Mouse (Mus musculus) stomach, embryonic 14.5 days (tissue): Measurements from ENCODE around the gene Mtcl1. TPM values are rescaled to one million over a fixed set of nuclear protein-coding genes. Genes with fewer than 3 reads are reported as not detected.

Experiments
- ATAC-seq: fragments of 200-750 bp; cut with Nextera tagmentation; 2 replicates; pipeline ENCODE4 v1.8.0; 2017; ENCODE audit warnings: low read depth, moderate TSS enrichment; ENCODE audit not compliant: insufficient number of reproducible peaks, insufficient read depth, low FRiP score
- H3K27ac ChIP-seq: fragments of 300-500 bp; sonication (generic); 2 replicates; pipeline ENCODE4 v1.5.1; 2014; ENCODE audit warnings: mild to moderate bottlenecking, low read length, moderate library complexity, mixed read lengths
- H3K27me3 ChIP-seq: fragments of 300-500 bp; sonication (generic); 2 replicates; pipeline ENCODE4 v1.6.1; 2014; ENCODE audit warnings: low read length, control low read depth, mixed read lengths; ENCODE audit not compliant: control insufficient read depth, insufficient read depth
- H3K36me3 ChIP-seq: fragments of 300-500 bp; sonication (generic); 2 replicates; pipeline ENCODE4 v1.6.1; 2014; ENCODE audit warnings: mild to moderate bottlenecking, control low read depth, low read length, moderate library complexity, mixed read lengths; ENCODE audit not compliant: control insufficient read depth, insufficient read depth
- H3K4me1 ChIP-seq: fragments of 300-500 bp; sonication (generic); 2 replicates; pipeline ENCODE4 v1.6.1; 2014; ENCODE audit warnings: low read length, control low read depth, mixed read lengths; ENCODE audit not compliant: control insufficient read depth, insufficient read depth
- H3K4me2 ChIP-seq: fragments of 300-500 bp; sonication (generic); replicated peaks from 2 replicates; pipeline ENCODE4 v1.6.1; 2014; ENCODE audit warnings: low read depth, low read length, control low read depth
- H3K4me3 ChIP-seq: fragments of 300-500 bp; sonication (generic); 2 replicates; pipeline ENCODE4 v1.5.1; 2014; ENCODE audit warnings: low read depth, low read length, control low read depth
- H3K9ac ChIP-seq: fragments of 300-500 bp; sonication (generic); replicated peaks from 2 replicates; pipeline ENCODE4 v1.6.1; 2014; ENCODE audit warnings: low read depth, mild to moderate bottlenecking, control low read depth, low read length, moderate library complexity, mixed read lengths
- H3K9me3 ChIP-seq: fragments of 300-500 bp; sonication (generic); 2 replicates; pipeline ENCODE4 v1.6.1; 2016; ENCODE audit warnings: low read depth, low read length, control low read depth; ENCODE audit not compliant: control insufficient read depth
- WGBS: fragments of 180-500 bp; shearing (Covaris S2); extraction: QIAGEN DNeasy Blood & Tissue Kit; methylation state at CpG from one replicate; pipeline ENCODE4 v1.1.7; 2014; 5-methylcytosine and 5-hydroxymethylcytosine counted together
- polyA plus RNA-seq: library from polyadenylated mRNA; unstranded; fragments of >200 nt; fragmentation: Nextera tagmentation; extraction: Ambion mirVana; gene quantifications from 2 replicates; pipeline ENCODE4 v1.2.1, GENCODE M21; 2014

Mtcl1 gene
- polyA plus RNA-seq, 1 experiment from 2014 or later = 14.7 TPM

GRCm38 (mm10) chr17:66481295-66481694 lies 31.7 kb upstream of the Mtcl1 start:
- ATAC-seq = no peak

GRCm38 (mm10) chr17:66480491-66481278 lies 31.1 kb upstream of the Mtcl1 start:
- H3K27me3 ChIP-seq = no peaks in the 10 kb centered on the region
- H3K9ac ChIP-seq = no peak overlapping the region
- H3K4me2 ChIP-seq = peak overlapping the region; percentile 28; the same call in 1 of the 2 replicates
- 32% methylated on average over 17 of the region's 17 CpGs for WGBS
- ATAC-seq = no peak
- no peaks in the 10 kb centered on the region for H3K9me3 ChIP-seq
- H3K4me3 ChIP-seq = no peak overlapping the region
- H3K4me1 ChIP-seq = peaks cover 5% of the 10 kb centered on the region; the same call in 1 of the 2 replicates
- no peak overlapping the region for H3K27ac ChIP-seq
- no peaks in the 10 kb centered on the region for H3K36me3 ChIP-seq

More at GRCm38 (mm10) chr17:66481295-66481694, 31.7 kb upstream of the Mtcl1 start:
- no peak overlapping the region for H3K4me2 ChIP-seq
- no peak overlapping the region for H3K4me3 ChIP-seq
- peaks cover 5% of the 10 kb centered on the region; the same call in 1 of the 2 replicates for H3K4me1 ChIP-seq
- H3K9ac ChIP-seq = no peak overlapping the region
- H3K36me3 ChIP-seq = no peaks in the 10 kb centered on the region
- no peaks in the 10 kb centered on the region for H3K27me3 ChIP-seq
- no peaks in the 10 kb centered on the region for H3K9me3 ChIP-seq
- no peak overlapping the region for H3K27ac ChIP-seq
- WGBS = 69% methylated on average over 5 of the region's 5 CpGs

GRCm38 (mm10) chr17:66479813-66480490 lies 30.4 kb upstream of the Mtcl1 start:
- ATAC-seq = peak; percentile 46; the same call in 1 of the 2 replicates
- no peak overlapping the region for H3K9ac ChIP-seq

GRCm38 (mm10) chr17:66479311-66479710 lies 29.8 kb upstream of the Mtcl1 start:
- Histone ChIP-seq H3K4me1 (peaks cover 5% of the 10 kb centered on the region; the same call in 1 of the 2 replicates), H3K27ac (no peak overlapping the region), H3K9ac (no peak overlapping the region), H3K4me3 (no peak overlapping the region), H3K9me3 (no peaks in the 10 kb centered on the region), H3K4me2 (peak overlapping the region; percentile 28; the same call in 1 of the 2 replicates), H3K36me3 (no peaks in the 10 kb centered on the region), H3K27me3 (no peaks in the 10 kb centered on the region)
- peak; percentile 30; the same call in 1 of the 2 replicates for ATAC-seq
- 25% methylated on average over 13 of the region's 13 CpGs for WGBS

More at GRCm38 (mm10) chr17:66479813-66480490, 30.4 kb upstream of the Mtcl1 start:
- 18% methylated on average over 21 of the region's 21 CpGs for WGBS
- H3K4me2 ChIP-seq = peak overlapping the region; percentile 28
- no peaks in the 10 kb centered on the region for H3K27me3 ChIP-seq
- no peaks in the 10 kb centered on the region for H3K36me3 ChIP-seq
- peaks cover 5% of the 10 kb centered on the region; the same call in 1 of the 2 replicates for H3K4me1 ChIP-seq
- H3K9me3 ChIP-seq = no peaks in the 10 kb centered on the region
- H3K4me3 ChIP-seq = no peak overlapping the region
- H3K27ac ChIP-seq = no peak overlapping the region

- no peak overlapping the region for H3K9ac ChIP-seq
- no peak overlapping the region for H3K27ac ChIP-seq
- no peaks in the 10 kb centered on the region for H3K9me3 ChIP-seq
- no peaks in the 10 kb centered on the region for H3K36me3 ChIP-seq
- no peaks in the 10 kb centered on the region for H3K27me3 ChIP-seq
- H3K4me1 ChIP-seq = no peaks in the 10 kb centered on the region
- ATAC-seq = no peak
- WGBS = 81% methylated on average over 1 of the region's 1 CpGs
- H3K4me2 ChIP-seq = no peak overlapping the region
- no peak overlapping the region for H3K4me3 ChIP-seq
These were observed 23.7 kb upstream of the Mtcl1 start for GRCm38 (mm10) chr17:66473205-66473604.

GRCm38 (mm10) chr17:66471775-66472174 lies 22.2 kb upstream of the Mtcl1 start:
- H3K4me3 ChIP-seq = no peak overlapping the region
- WGBS = 38% methylated on average over 5 of the region's 5 CpGs
- no peaks in the 10 kb centered on the region for H3K9me3 ChIP-seq
- H3K27me3 ChIP-seq = no peaks in the 10 kb centered on the region
- no peaks in the 10 kb centered on the region for H3K36me3 ChIP-seq
- H3K9ac ChIP-seq = no peak overlapping the region
- ATAC-seq = no peak
- H3K4me2 ChIP-seq = no peak overlapping the region
- H3K27ac ChIP-seq = no peak overlapping the region
- H3K4me1 ChIP-seq = no peaks in the 10 kb centered on the region

GRCm38 (mm10) chr17:66471252-66471651 lies 21.7 kb upstream of the Mtcl1 start:
- Histone ChIP-seq H3K4me2 (no peak overlapping the region), H3K4me1 (no peaks in the 10 kb centered on the region)
- WGBS = 57% methylated on average over 4 of the region's 4 CpGs

GRCm38 (mm10) chr17:66470020-66470419 lies 20.5 kb upstream of the Mtcl1 start:
- 50% methylated on average over 8 of the region's 8 CpGs for WGBS
- no peaks in the 10 kb centered on the region for H3K27me3 ChIP-seq
- no peak overlapping the region for H3K4me2 ChIP-seq
- H3K36me3 ChIP-seq = no peaks in the 10 kb centered on the region
- no peaks in the 10 kb centered on the region for H3K9me3 ChIP-seq
- no peak overlapping the region for H3K4me3 ChIP-seq
- H3K9ac ChIP-seq = no peak overlapping the region
- no peak for ATAC-seq
- no peaks in the 10 kb centered on the region for H3K4me1 ChIP-seq
- H3K27ac ChIP-seq = no peak overlapping the region

More at GRCm38 (mm10) chr17:66471252-66471651, 21.7 kb upstream of the Mtcl1 start:
- H3K9me3 ChIP-seq = no peaks in the 10 kb centered on the region
- H3K4me3 ChIP-seq = no peak overlapping the region
- H3K27me3 ChIP-seq = no peaks in the 10 kb centered on the region
- no peaks in the 10 kb centered on the region for H3K36me3 ChIP-seq
- no peak overlapping the region for H3K27ac ChIP-seq
- ATAC-seq = no peak
- H3K9ac ChIP-seq = no peak overlapping the region
